Mouse (Mus musculus) MEL (cell line): ENCODE measurements around the gene Prc1. TPM values are rescaled to one million over a fixed set of nuclear protein-coding genes. Genes with fewer than 3 reads are reported as not detected.

ENCODE experiments used
- DNase-seq: peaks from one replicate; pipeline ENCODE4 v3.0.0; 2011; ENCODE audit warnings: low read depth, low spot score
- H3K27ac ChIP-seq: 2 replicates; pipeline ENCODE4 v1.5.1; 2012; ENCODE audit warnings: low read depth, mild to moderate bottlenecking, control low read depth, low read length, moderate library complexity; ENCODE audit not compliant: control insufficient read depth
- H3K27me3 ChIP-seq, 2 experiments: fragments of 150-350 bp in 1 of 2; sonication (generic) in 1 of 2; 2 replicates each; pipeline ENCODE4 v1.6.1; 2012; ENCODE audit warnings: low read length in 2 of 2, mild to moderate bottlenecking in 2 of 2, improper control_type of control experiment in 1 of 2, moderate library complexity in 1 of 2; ENCODE audit not compliant: insufficient read depth in 2 of 2, control insufficient read depth in 1 of 2
- H3K36me3 ChIP-seq, 2 experiments: 2 replicates each; pipeline ENCODE4 v1.6.1; 2012 to 2014; ENCODE audit warnings: low read length in 2 of 2, improper control_type of control experiment in 1 of 2, inconsistent platforms in 1 of 2, mild to moderate bottlenecking in 1 of 2; ENCODE audit not compliant: insufficient read depth in 2 of 2, control insufficient read depth in 1 of 2
- H3K4me1 ChIP-seq, 2 experiments: fragments of 150-350 bp in 1 of 2; sonication (generic) in 1 of 2; 2 replicates each; pipeline ENCODE4 v1.6.1; 2012; ENCODE audit warnings: low read length in 2 of 2, improper control_type of control experiment in 1 of 2, mild to moderate bottlenecking in 1 of 2; ENCODE audit not compliant: insufficient read depth in 2 of 2, control insufficient read depth in 1 of 2
- H3K4me3 ChIP-seq, 2 experiments: fragments of 150-350 bp in 1 of 2; sonication (generic) in 1 of 2; 2 replicates each; pipeline ENCODE4 v1.5.1; 2012; ENCODE audit warnings: low read depth in 2 of 2, low read length in 2 of 2, mild to moderate bottlenecking in 2 of 2, moderate library complexity in 2 of 2, control low read depth in 1 of 2, improper control_type of control experiment in 1 of 2; ENCODE audit not compliant: control insufficient read depth in 1 of 2, insufficient read depth in 1 of 2
- H3K79me2 ChIP-seq: 2 replicates; pipeline ENCODE4 v1.6.1; 2012; ENCODE audit warnings: mild to moderate bottlenecking, low read length, moderate library complexity; ENCODE audit not compliant: control insufficient read depth, poor library complexity, insufficient read depth
- H3K9ac ChIP-seq: 2 replicates; pipeline ENCODE4 v1.6.1; 2012; ENCODE audit warnings: low read depth, mild to moderate bottlenecking, control low read depth, low read length, moderate library complexity; ENCODE audit not compliant: control insufficient read depth, poor library complexity, severe bottlenecking
- H3K9me3 ChIP-seq: fragments of 150-350 bp; sonication (generic); replicated peaks from 2 replicates; pipeline ENCODE4 v1.6.1; 2012; ENCODE audit warnings: mild to moderate bottlenecking, low read length, improper control_type of control experiment, moderate library complexity; ENCODE audit not compliant: insufficient read depth
- BHLHE40 ChIP-seq: IDR thresholded peaks from 2 replicates; pipeline ENCODE4 v1.6.1; 2012; ENCODE audit warnings: low read depth, mild to moderate bottlenecking, inconsistent platforms, low read length, improper control_type of control experiment, borderline replicate concordance
- CHD1 ChIP-seq: IDR thresholded peaks from 2 replicates; pipeline ENCODE4 v1.6.1; 2012; ENCODE audit warnings: low read depth, mild to moderate bottlenecking, inconsistent platforms, low read length, improper control_type of control experiment
- CHD2 ChIP-seq: IDR thresholded peaks from 2 replicates; pipeline ENCODE4 v1.6.1; 2011; ENCODE audit warnings: low read length, improper control_type of control experiment
- CTCF ChIP-seq, 3 experiments: IDR thresholded peaks in 2 of 3; conservative IDR thresholded peaks in 1 of 3; 2 replicates each; pipeline ENCODE4 v1.5.1; 2011 to 2012; ENCODE audit warnings: low read length in 3 of 3, low read depth in 2 of 3, mild to moderate bottlenecking in 2 of 3, improper control_type of control experiment in 1 of 3, inconsistent platforms in 1 of 3, mixed read lengths in 1 of 3, moderate library complexity in 1 of 3; ENCODE audit not compliant: control insufficient read depth in 1 of 3, insufficient read depth in 1 of 3, poor library complexity in 1 of 3, severe bottlenecking in 1 of 3
- E2F4 ChIP-seq: IDR thresholded peaks from 2 replicates; pipeline ENCODE4 v1.6.1; 2011; ENCODE audit warnings: low read depth, low read length, improper control_type of control experiment, borderline replicate concordance
- ELF1 ChIP-seq: IDR thresholded peaks from 2 replicates; pipeline ENCODE4 v1.6.1; 2014; ENCODE audit warnings: low read depth, mild to moderate bottlenecking, inconsistent platforms, low read length, improper control_type of control experiment, moderate library complexity
- EP300 ChIP-seq, 2 experiments: IDR thresholded peaks; 2 replicates each; pipeline ENCODE4 v1.6.1; 2011; ENCODE audit warnings: improper control_type of control experiment in 2 of 2, low read length in 2 of 2, low read depth in 1 of 2, mild to moderate bottlenecking in 1 of 2
- ETS1 ChIP-seq: IDR thresholded peaks from 2 replicates; pipeline ENCODE4 v1.6.1; 2012; ENCODE audit warnings: low read depth, mild to moderate bottlenecking, inconsistent platforms, low read length, improper control_type of control experiment, moderate library complexity
- GABPA ChIP-seq: IDR thresholded peaks from 2 replicates; pipeline ENCODE4 v1.6.1; 2012; ENCODE audit warnings: low read depth, mild to moderate bottlenecking, inconsistent platforms, low read length, improper control_type of control experiment, moderate library complexity
- GATA1 ChIP-seq: IDR thresholded peaks from 2 replicates; pipeline ENCODE4 v1.6.1; 2011; ENCODE audit warnings: low read depth, low read length, improper control_type of control experiment
- HCFC1 ChIP-seq: IDR thresholded peaks from 2 replicates; pipeline ENCODE4 v1.6.1; 2012; ENCODE audit warnings: low read depth, mild to moderate bottlenecking, inconsistent platforms, low read length, improper control_type of control experiment, moderate library complexity
- MAFK ChIP-seq: IDR thresholded peaks from 2 replicates; pipeline ENCODE4 v1.6.1; 2011; ENCODE audit warnings: low read depth, mild to moderate bottlenecking, low read length, improper control_type of control experiment, borderline replicate concordance
- MAZ ChIP-seq: IDR thresholded peaks from 2 replicates; pipeline ENCODE4 v1.6.1; 2012; ENCODE audit warnings: low read depth, mild to moderate bottlenecking, inconsistent platforms, low read length, improper control_type of control experiment
- MXI1 ChIP-seq: IDR thresholded peaks from 2 replicates; pipeline ENCODE4 v1.6.1; 2011; ENCODE audit warnings: mild to moderate bottlenecking, low read depth, low read length, improper control_type of control experiment
- MYC ChIP-seq: IDR thresholded peaks from 2 replicates; pipeline ENCODE4 v1.6.1; 2011; ENCODE audit warnings: low read depth, mild to moderate bottlenecking, low read length, improper control_type of control experiment, moderate library complexity
- NELFE ChIP-seq: IDR thresholded peaks from 2 replicates; pipeline ENCODE4 v1.6.1; 2011; ENCODE audit warnings: low read depth, low read length, improper control_type of control experiment
- POLR2A ChIP-seq, 2 experiments: IDR thresholded peaks; 2 replicates each; pipeline ENCODE4 v1.6.1; 2011 to 2012; ENCODE audit warnings: low read length in 2 of 2, mild to moderate bottlenecking in 2 of 2, control low read depth in 1 of 2, improper control_type of control experiment in 1 of 2, low read depth in 1 of 2, moderate library complexity in 1 of 2; ENCODE audit not compliant: control insufficient read depth in 1 of 2, insufficient read depth in 1 of 2, poor library complexity in 1 of 2
- POLR2AphosphoS2 ChIP-seq: IDR thresholded peaks from 2 replicates; pipeline ENCODE4 v1.6.1; 2011; ENCODE audit warnings: low read length, improper control_type of control experiment
- POLR2AphosphoS5 ChIP-seq: IDR thresholded peaks from 2 replicates; pipeline ENCODE4 v1.6.1; 2012; ENCODE audit warnings: low read depth, borderline replicate concordance, mild to moderate bottlenecking, inconsistent platforms, low read length, moderate library complexity, mixed read lengths
- RAD21 ChIP-seq: IDR thresholded peaks from 2 replicates; pipeline ENCODE4 v1.6.1; 2011; ENCODE audit warnings: mild to moderate bottlenecking, low read depth, low read length, improper control_type of control experiment
- RCOR1 ChIP-seq: IDR thresholded peaks from 2 replicates; pipeline ENCODE4 v1.6.1; 2012; ENCODE audit warnings: low read depth, mild to moderate bottlenecking, inconsistent platforms, low read length, improper control_type of control experiment
- SIN3A ChIP-seq: IDR thresholded peaks from 2 replicates; pipeline ENCODE4 v1.6.1; 2012; ENCODE audit warnings: low read length, improper control_type of control experiment, inconsistent platforms
- SMC3 ChIP-seq: IDR thresholded peaks from 2 replicates; pipeline ENCODE4 v1.6.1; 2011; ENCODE audit warnings: low read depth, low read length, improper control_type of control experiment
- TAL1 ChIP-seq: IDR thresholded peaks from 2 replicates; pipeline ENCODE4 v1.6.1; 2012; ENCODE audit warnings: mild to moderate bottlenecking, inconsistent platforms, low read length, moderate library complexity, mixed read lengths
- TCF12 ChIP-seq: IDR thresholded peaks from 2 replicates; pipeline ENCODE4 v1.6.1; 2014; ENCODE audit warnings: low read depth, mild to moderate bottlenecking, inconsistent platforms, low read length, improper control_type of control experiment, moderate library complexity
- UBTF ChIP-seq: IDR thresholded peaks from 2 replicates; pipeline ENCODE4 v1.6.1; 2012; ENCODE audit warnings: low read depth, mild to moderate bottlenecking, inconsistent platforms, low read length, improper control_type of control experiment, moderate library complexity, borderline replicate concordance; ENCODE audit not compliant: insufficient read depth
- USF1 ChIP-seq: IDR thresholded peaks from 2 replicates; pipeline ENCODE4 v1.6.1; 2014; ENCODE audit warnings: low read depth, mild to moderate bottlenecking, inconsistent platforms, low read length, improper control_type of control experiment, moderate library complexity
- ZC3H11A ChIP-seq: IDR thresholded peaks from 2 replicates; pipeline ENCODE4 v1.6.1; 2012; ENCODE audit warnings: low read depth, mild to moderate bottlenecking, inconsistent platforms, low read length, improper control_type of control experiment
- ZKSCAN1 ChIP-seq: IDR thresholded peaks from 2 replicates; pipeline ENCODE4 v1.6.1; 2012; ENCODE audit warnings: low read depth, mild to moderate bottlenecking, inconsistent platforms, low read length, improper control_type of control experiment, moderate library complexity
- ZMIZ1 ChIP-seq: IDR thresholded peaks from 2 replicates; pipeline ENCODE4 v1.6.1; 2012; ENCODE audit warnings: low read depth, mild to moderate bottlenecking, inconsistent platforms, low read length, improper control_type of control experiment, moderate library complexity
- ZNF384 ChIP-seq: IDR thresholded peaks from 2 replicates; pipeline ENCODE4 v1.6.1; 2012; ENCODE audit warnings: low read depth, mild to moderate bottlenecking, inconsistent platforms, low read length, improper control_type of control experiment
- polyA plus RNA-seq, 2 experiments: library from polyadenylated mRNA; stranded (reverse) in 1 of 2; unstranded in 1 of 2; fragments of >175 nt in 1 of 2; fragments of >200 nt in 1 of 2; gene quantifications; 2 replicates each; pipeline versions ENCODE4 v1.2.1 to v1.2.4; 2012; ENCODE audit warnings: low replicate concordance in 2 of 2, low read depth in 1 of 2; ENCODE audit not compliant: insufficient read length in 2 of 2, insufficient read depth in 1 of 2, missing spikeins in 1 of 2
- total RNA-seq: library from RNA; depleted of rRNA; stranded (reverse); fragments of 300-350 nt; gene quantifications from 2 replicates; pipeline ENCODE4 v1.2.3, GENCODE M21; 2012

Gene Prc1
- total and polyA plus RNA-seq, 3 experiments = 68.5 to 108 (median 82.2) TPM

GRCm38 (mm10) chr7:80252886-80253285 lies 41.4 kb upstream of the Prc1 start:
- DNase-seq = peak; percentile 65
- TF ChIP-seq ZNF384 (peak; percentile 69; the same call in 1 of the 2 replicates), MYC (no peak), SIN3A (peak; percentile 15; the same call in 1 of the 2 replicates), ZC3H11A (no peak), EP300 (IDR thresholded peaks at IDR 0.05; ENCODE audit: low read depth in 1 of 2, low read length in 2 of 2) (peak; percentile 34 to 66; a peak in 2 of 4 replicates), USF1 (no peak), TCF12 (peak; percentile 67), RCOR1 (peak; percentile 44; the same call in 1 of the 2 replicates), POLR2A (IDR thresholded peaks at IDR 0.05; ENCODE audit: control insufficient read depth in 1 of 2, insufficient read depth in 1 of 2, low read depth in 1 of 2, low read length in 2 of 2, poor library complexity in 1 of 2) (no peak), ETS1 (peak; percentile 74), ZKSCAN1 (no peak), GATA1 (peak; percentile 68; the same call in 1 of the 2 replicates)
- no peak overlapping the region for H3K9ac ChIP-seq
- H3K9me3 ChIP-seq = no peaks in the 10 kb centered on the region
- peaks cover 15 to 23% of the 10 kb centered on the region in 2 experiments for H3K4me1 ChIP-seq
- no peaks in the 10 kb centered on the region for H3K79me2 ChIP-seq
- H3K27me3 ChIP-seq = no peaks in the 10 kb centered on the region
- H3K4me3 ChIP-seq = peak overlapping the region in 1 of 2 experiments; percentile 10; a peak in 1 of 4 replicates
- peaks cover 0 to 19% of the 10 kb centered on the region in 2 experiments; a peak in 2 of 4 replicates for H3K36me3 ChIP-seq
- H3K27ac ChIP-seq = no peak overlapping the region

- peaks cover 17 to 32% of the 10 kb centered on the region in 2 experiments for H3K4me1 ChIP-seq
- DNase-seq = peak; percentile 42
- no peak for TF ChIP-seq ZMIZ1
- no peak for TF ChIP-seq TAL1
- TF ChIP-seq POLR2AphosphoS5 = no peak
- TF ChIP-seq E2F4 = no peak
- no peak for TF ChIP-seq GATA1
- TF ChIP-seq POLR2AphosphoS2 = no peak
- TF ChIP-seq SMC3 = peak; percentile 70
- no peak for TF ChIP-seq SIN3A
- TF ChIP-seq ELF1 = no peak
- TF ChIP-seq GABPA = no peak
- no peak for TF ChIP-seq MAFK
- TF ChIP-seq HCFC1 = no peak
- TF ChIP-seq CHD1 = no peak
- TF ChIP-seq MAZ = no peak
- TF ChIP-seq ZC3H11A = peak; percentile 64
- TF ChIP-seq ETS1 = no peak
- peak; percentile 41 for TF ChIP-seq RAD21
- no peak for TF ChIP-seq RCOR1
- TF ChIP-seq NELFE = no peak
- TF ChIP-seq CTCF (IDR thresholded peaks at IDR 0.05 in 2 of 3, conservative IDR thresholded peaks at IDR 0.05 in 1 of 3; ENCODE audit: control insufficient read depth in 1 of 3, insufficient read depth in 1 of 3, low read depth in 2 of 3, low read length in 3 of 3, poor library complexity in 1 of 3, severe bottlenecking in 1 of 3) = peak in 2 of 3 experiments; percentile 28 to 58; a peak in 5 of 6 replicates
- peak; percentile 55 for TF ChIP-seq ZNF384
- TF ChIP-seq BHLHE40 = 0 out of 2 replicates have a peak, but pooled peaks have one; percentile 10
- no peak for TF ChIP-seq ZKSCAN1
- TF ChIP-seq MYC = peak; percentile 76
- no peak for TF ChIP-seq MXI1
- no peak for TF ChIP-seq TCF12
- no peak for TF ChIP-seq CHD2
- no peak for TF ChIP-seq EP300 (IDR thresholded peaks at IDR 0.05; ENCODE audit: low read depth in 1 of 2, low read length in 2 of 2)
- no peak for TF ChIP-seq UBTF
Measured at GRCm38 (mm10) chr7:80255981-80256380, 38.3 kb upstream of the Prc1 start.

More at GRCm38 (mm10) chr7:80255981-80256380, 38.3 kb upstream of the Prc1 start:
- H3K79me2 ChIP-seq = no peaks in the 10 kb centered on the region
- H3K27ac ChIP-seq = no peak overlapping the region
- peaks cover 0 to 25% of the 10 kb centered on the region in 2 experiments; a peak in 2 of 4 replicates for H3K36me3 ChIP-seq
- no peak overlapping the region for H3K4me3 ChIP-seq
- H3K9me3 ChIP-seq = no peaks in the 10 kb centered on the region
- H3K9ac ChIP-seq = no peak overlapping the region
- H3K27me3 ChIP-seq = no peaks in the 10 kb centered on the region
